Mouse (Mus musculus) heart, postnatal 0 days (tissue): ENCODE measurements at regions not wholly inside any gene's neighbourhood (a gene's known extent, or its start where the extent isn't known, plus 50 kb on each side); places are given as distances from the start of the nearest gene placed in this dataset.

Source experiments
- CTCF ChIP-seq: IDR thresholded peaks from 2 replicates; pipeline ENCODE4 v1.5.1; 2016; ENCODE audit warnings: antibody characterized with exemption, control low read depth, low read depth
- EP300 ChIP-seq: IDR thresholded peaks from 2 replicates; pipeline ENCODE4 v1.6.1; 2016; ENCODE audit warnings: antibody characterized with exemption, low read depth

DNA sequence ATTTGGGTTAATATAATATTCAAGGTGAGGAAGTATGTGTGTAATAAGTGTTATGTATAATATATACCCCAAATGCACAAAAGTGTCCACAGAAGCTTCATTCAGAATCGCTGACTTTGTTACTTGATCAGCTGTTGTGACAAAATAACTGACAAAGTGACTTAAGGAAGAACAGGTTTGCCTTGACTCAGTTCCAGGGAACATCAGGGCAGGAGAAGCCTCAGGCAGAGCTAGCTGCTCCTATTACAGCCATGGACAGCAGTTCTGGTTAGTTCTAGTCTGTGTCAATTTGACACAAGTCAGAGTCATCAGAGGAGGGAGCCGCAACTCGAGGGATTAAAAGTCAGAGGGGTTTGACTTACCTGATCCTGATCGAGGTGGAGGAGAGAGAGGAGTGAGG, 79.3 kb upstream of the Rapgef5 start:
- no peak for TF ChIP-seq CTCF
- TF ChIP-seq EP300: no peak
